Mouse (Mus musculus) lung, adult 2 months (tissue): ENCODE results near the gene Gm45902.

Source experiments
- CTCF ChIP-seq: fragments of 200-500 bp; IDR thresholded peaks from 2 replicates; pipeline ENCODE4 v1.5.1; 2011; ENCODE audit warnings: mild to moderate bottlenecking, low read length, control low read depth; ENCODE audit not compliant: insufficient read depth
- POLR2A ChIP-seq: fragments of 200-500 bp; IDR thresholded peaks from 2 replicates; pipeline ENCODE4 v1.6.1; 2011; ENCODE audit warnings: low read depth, mild to moderate bottlenecking, control low read depth, low read length, borderline replicate concordance; ENCODE audit errors: extremely low read depth

- TF ChIP-seq POLR2A: no peak
- no peak for TF ChIP-seq CTCF
Measured at GRCm38 (mm10) chr2:3541307-3542079, 28.9 kb upstream of the Gm45902 start.
